Mouse (Mus musculus) left cerebral cortex, postnatal 10 days (tissue): Measurements from ENCODE around the gene Rab3gap2. TPM values are rescaled to one million over a fixed set of nuclear protein-coding genes. Genes with fewer than 3 reads are reported as not detected.

ENCODE experiments used
- DNase-seq, 2 experiments: peaks; one replicate each; pipeline ENCODE4 v3.0.0; 2021 to 2022; ENCODE audit warnings: low spot score in 2 of 2, mixed read lengths in 1 of 2; ENCODE audit errors: extremely low spot score in 1 of 2
- intact Hi-C: fragments of 180-260 bp; cut with DNase I; formaldehyde crosslinking; loops from one replicate; pipeline ENCODE4 v1.15.1; 2025
- total RNA-seq, 2 experiments: library from RNA; stranded (reverse); gene quantifications; 2 replicates each; pipeline ENCODE4 v1.2.3; 2021

Gene Rab3gap2
- total RNA-seq, 2 experiments from 2014 or later, result 61.3 to 63.3 TPM

DNA sequence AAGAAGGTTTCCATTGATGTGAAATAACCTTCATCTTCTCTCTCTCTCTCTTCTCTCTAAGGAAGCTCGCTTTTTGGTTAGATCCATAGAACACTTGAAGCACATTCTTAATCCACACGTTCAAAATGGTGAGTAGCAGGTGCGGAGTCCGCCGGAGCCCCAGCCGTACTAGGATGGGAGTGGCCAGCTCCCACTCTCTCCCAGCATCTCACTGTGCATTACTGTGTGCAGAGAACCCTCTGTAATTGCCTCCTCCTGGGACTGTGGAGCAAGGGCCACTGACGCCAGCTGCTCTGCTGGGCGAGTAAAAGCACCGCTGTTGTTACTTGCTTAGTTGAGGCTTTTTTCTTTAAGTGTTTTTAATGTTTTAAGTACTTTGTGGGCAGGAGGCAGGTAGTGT lies 67.5 kb downstream of the Rab3gap2 start:
- DNase-seq, result no peak
- intact Hi-C loops, result no loop called here

DNA sequence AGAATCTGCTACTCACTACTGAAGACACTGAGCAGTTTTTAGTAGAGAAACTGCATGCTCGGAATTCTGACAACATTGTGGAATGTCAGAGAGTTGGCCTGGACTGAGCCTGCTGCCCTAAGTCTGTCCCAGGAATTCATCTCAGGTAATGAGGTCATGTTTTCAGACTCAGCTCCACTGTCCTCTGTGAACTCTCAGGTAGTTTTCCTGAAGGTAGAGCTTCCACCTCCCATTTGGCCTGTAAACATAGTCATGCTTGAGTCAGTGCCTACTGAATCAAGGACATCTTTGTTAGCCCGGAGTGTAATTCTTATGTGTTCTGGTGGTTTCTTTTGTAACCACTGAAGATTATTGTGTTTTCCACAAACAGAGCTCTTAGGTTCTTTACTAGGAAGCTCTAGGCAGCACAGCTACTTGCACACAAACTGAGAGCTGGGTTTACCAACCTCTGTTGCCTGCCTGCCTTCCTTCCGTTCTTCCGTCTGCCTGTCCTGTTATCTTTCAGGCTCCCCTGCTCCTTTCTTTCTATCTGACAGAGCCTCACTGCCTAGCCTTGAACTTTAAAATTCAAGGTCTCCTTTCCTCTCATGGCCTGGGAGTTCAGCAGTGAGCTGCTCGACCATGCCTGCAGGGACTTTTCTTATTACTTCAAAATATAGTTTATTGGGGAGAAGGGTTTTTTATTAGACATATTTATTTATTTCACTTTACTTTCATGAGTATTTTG lies 71.1 kb downstream of the Rab3gap2 start:
- intact Hi-C loops, result no loop called here
- no peak for DNase-seq

DNA sequence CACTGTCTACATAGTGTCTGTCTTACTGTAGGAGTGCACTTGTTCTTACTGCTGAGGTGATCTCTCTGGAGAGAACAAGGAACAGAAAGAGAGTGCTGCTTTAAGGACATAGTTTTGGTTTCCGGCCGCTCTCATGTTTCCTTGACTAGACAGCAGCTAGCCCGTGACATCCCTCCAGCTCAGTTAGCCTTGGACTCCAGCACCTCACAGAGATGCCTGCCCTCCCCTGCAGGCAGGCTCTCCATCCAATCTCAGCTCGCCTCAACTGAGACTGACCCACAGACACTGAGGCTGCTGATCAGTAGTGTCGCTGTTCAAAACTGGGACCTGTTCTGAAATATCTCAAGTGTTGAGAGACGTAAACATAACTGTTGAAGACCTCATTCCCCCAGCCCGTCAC lies 72.1 kb downstream of the Rab3gap2 start:
- no peak for DNase-seq
- intact Hi-C loops, result no loop called here

DNA sequence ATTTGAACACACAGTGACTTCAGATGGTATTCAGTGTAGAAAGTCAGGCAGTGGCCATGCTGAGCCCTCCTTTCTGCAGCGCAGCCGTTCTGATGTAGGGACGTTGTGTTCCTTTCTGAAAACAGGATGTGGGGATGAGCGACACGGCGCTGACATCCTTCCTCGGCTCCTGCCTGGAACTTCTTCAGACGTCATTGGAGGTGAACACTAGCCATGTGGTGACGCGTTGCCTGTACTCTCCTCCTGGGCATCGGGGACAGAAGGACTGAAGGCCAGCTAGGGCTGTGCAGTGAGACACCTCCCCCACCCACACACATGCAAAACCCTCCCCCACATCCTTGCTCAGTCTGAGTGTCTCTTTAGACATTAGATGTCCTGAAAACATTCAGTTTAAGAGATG lies 73.1 kb downstream of the Rab3gap2 start:
- DNase-seq, result no peak
- intact Hi-C loops, result no loop called here

DNA sequence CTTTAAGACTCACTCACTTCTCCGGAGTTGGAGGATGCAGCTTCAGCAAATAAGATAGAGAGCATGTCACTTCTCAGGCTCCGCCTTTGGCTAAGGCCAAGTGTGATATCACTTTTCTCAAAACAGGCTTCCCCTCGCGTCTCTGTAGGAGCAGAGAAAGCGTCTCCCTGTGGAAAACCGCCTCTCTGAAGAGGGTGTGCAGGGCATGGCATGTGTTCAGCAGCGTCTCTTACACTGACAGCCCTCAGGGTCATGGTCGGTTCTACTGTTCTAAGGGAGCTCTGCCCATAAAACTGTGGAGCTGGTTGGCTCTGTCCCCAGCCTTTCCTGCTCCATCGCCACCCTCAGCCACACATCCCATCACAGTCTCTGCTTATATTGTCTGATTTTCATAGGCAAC lies 75.4 kb downstream of the Rab3gap2 start:
- DNase-seq, result no peak
- intact Hi-C loops, result no loop called here

DNA sequence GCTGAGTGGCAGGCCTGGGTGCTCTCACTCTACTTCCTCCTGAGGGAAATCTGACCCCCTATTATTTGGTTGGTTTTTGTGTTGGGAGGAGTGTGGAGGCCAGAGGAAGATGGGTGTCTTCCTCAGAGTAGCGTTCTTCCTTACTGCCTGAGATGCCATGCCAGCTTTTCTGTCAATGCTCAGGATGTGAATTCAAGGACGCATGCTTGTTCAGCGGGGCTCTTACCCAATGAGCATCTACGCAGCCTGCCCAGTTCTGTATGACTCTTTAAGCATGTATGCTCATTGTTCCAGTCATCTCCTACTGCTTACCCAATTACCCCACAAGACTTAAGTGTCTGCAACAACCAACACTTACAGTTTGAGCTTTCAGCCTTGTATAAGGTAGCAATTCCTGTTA lies 76.7 kb downstream of the Rab3gap2 start:
- intact Hi-C loops, result no loop called here
- no peak for DNase-seq

DNA sequence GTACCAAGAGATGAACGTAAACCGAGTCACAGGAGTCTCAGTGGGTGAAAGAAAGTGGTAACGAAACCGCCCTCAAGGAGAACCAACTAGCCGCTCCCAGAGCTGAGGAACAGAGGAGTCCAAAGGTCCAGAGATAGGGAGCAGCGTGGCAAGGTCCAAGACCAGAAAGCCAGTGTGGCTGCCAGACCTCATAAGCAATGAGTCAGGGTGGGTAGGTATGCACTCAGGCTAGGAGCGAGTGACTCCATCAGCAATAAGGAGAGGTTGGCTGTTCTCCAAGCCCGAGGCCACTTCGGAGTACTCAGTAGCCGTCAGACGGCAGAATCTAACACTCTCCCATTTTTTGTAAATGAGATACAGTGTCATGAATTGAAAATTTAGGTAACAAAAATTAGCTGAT lies 78.9 kb downstream of the Rab3gap2 start:
- intact Hi-C loops, result no loop called here
- no peak for DNase-seq

DNA sequence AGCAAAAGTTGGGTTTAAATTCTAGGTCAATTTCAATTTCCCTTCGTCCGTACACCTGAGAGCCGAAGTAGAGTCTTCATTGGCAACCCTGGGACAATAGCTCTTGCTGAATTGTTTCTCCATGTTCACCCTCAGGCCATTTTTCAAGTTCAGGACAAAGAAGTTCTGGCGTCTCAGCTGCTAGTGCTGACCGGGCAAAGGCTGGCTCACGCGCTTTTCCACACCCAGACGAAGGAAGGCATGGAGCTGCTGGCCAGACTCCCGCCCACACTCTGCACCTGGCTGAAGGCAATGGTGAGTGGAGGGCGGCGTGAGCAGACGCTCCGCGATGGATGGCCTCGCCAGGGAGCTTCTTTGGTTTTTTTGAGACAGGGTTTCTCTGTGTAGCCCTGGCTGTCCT lies 79.3 kb downstream of the Rab3gap2 start:
- no peak for DNase-seq
- intact Hi-C loops, result no loop called here

DNA sequence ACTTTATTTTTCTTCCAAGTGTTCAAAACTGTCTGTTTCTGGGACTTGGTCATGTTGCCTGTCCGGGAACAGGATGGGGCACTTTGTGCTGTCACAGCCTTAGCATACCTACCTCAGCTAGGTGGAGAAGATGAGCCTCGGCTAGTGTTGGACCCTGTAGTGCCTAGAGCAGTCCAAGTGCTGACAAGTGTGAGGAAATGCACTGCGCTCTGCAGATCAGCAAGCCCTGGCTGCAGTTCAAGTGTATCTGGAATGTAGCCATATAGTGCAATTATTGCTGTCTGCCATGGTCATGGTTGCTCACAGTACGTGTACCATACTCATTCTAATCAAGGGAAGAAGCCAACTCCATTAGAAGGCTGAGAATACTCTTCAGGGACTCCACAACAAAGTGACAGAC lies 80.8 kb downstream of the Rab3gap2 start:
- intact Hi-C loops, result no loop called here
- peak in 1 of 2 experiments; percentile 14 for DNase-seq

DNA sequence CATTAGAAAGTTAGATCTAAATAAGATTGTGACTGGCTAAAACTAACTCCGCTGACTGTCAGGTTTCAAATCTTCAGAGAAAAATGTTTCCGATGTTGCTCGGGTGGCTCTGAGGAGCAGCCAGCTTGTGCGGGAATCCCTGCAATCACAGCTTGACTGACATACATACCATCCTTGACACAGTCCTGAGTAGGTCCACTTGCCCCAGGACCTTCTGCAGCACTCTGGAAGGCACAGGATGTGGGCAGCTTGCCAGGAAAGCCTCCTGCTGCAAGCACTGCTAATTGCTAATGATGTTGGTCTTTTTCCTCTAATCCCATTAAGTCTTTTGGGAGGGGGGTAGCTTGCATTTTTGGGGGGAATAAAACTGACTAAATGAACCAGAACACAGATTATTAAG lies 81.3 kb downstream of the Rab3gap2 start:
- intact Hi-C loops, result no loop called here
- DNase-seq, result peak; percentile 30 to 77

DNA sequence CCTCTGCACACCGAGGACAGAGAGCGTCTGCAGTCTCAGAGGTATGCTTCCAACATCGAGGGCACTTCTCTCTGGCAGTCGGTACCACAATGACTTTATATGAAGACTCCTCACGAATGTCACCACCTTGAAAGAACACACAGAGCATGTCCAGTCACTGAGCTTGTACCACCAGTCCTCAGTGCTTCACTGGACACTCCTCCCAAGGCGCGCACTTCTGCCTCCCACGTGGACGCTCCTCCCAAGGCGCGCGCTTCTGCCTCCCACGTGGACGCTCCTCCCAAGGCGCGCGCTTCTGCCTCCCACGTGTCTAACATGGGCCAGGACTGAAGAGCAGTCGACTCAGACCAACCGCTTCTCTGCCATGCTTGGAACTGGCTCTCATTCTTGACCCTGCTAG lies 83.1 kb downstream of the Rab3gap2 start:
- intact Hi-C loops, result no loop called here
- no peak for DNase-seq

DNA sequence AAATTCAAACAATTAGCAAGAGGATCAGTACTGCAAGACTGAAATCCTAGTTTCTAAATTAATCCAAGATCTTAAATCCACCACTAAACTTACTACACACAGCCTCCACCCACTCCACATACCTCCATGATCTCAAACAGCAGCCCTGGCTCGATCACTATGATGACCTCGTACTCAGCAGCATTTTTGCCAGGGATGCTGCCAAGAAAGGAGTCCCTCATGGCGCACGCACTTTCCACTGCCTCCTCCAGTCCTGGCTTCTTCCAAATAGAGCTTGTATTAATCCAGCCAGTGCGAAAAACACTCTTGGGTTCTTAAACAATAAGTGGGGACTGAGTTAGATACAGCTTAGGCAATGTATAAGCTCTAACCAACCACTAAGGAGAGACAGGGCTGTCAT lies 85.3 kb downstream of the Rab3gap2 start:
- no peak for DNase-seq
- intact Hi-C loops, result no loop called here

DNA sequence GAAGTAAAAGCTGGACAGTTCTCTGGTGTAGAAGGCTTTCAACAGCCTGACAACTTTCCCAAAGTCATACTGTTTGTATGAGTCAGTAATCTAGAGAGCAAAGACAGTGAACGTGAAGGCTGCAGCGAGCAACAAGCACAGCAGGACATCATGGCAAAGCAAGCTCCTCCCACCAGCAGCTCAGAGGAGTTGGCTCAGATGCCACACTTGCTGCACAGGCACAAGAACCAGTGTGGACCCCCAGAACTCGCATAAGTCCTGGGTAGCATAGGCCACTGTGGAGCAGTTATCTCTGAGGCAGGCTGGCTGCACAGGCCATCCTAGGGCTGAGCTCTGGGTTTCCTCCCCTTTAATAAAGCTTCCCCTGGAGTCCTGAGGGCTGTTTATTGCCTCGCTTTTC lies 87.4 kb downstream of the Rab3gap2 start:
- DNase-seq, result no peak
- intact Hi-C loops, result no loop called here

DNA sequence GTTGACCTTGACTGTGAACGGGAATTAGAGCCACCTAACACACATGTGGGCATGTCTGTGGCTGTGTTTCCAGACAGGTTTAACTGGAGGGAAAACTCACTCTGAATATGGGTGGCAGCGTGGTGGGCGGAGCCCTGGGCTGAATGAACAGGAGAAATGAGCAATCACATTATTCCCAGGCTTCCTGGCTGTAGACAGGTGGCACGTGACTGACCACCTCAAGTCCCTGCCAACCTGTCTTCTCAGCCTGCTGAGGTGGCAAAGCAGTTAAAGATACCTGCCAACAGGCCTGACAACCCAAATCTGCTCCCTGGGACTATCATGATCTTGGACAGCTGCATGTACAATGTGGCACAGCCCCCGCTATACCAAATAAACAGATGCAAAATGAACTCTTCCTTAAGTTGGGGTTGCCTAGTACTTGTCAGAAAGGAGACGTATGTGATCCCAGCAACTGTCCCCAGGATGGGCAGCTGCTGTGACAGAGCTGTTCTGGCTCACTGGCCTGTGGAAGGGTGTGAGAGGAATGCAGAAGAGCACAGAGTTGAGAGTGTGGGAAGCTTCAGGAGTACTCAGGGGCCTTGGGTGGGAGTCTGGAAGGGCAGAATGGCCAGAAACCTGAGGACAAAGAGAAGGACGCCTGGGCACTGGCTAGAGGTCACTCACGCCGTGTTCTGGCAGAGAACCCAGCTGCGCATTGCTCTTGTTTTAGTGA lies 88.9 kb downstream of the Rab3gap2 start:
- DNase-seq, result no peak

DNA sequence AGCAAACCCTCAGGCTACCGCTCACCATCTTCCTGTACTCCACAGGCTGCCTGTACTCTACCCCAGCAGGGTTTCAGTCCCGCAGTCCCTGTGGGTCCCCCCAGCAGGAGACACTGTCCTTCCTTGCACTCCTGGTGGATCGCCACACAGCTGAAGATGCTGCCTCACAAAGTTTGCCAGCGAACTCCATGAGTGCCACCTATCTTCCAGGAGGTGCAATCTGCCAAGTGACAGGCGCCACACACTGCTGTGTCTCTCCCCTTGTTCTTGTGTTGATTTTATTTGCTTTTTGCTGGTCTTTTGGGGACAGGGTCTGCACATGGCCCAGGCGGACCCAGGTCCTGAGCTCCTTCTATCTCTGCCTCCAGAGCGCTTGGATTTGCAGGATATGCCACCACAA lies 92.9 kb downstream of the Rab3gap2 start:
- no peak for DNase-seq
- intact Hi-C loops, result no loop called here

More for the DNA sequence above, 88.9 kb downstream of the Rab3gap2 start:
- intact Hi-C loops, result no loop called here

DNA sequence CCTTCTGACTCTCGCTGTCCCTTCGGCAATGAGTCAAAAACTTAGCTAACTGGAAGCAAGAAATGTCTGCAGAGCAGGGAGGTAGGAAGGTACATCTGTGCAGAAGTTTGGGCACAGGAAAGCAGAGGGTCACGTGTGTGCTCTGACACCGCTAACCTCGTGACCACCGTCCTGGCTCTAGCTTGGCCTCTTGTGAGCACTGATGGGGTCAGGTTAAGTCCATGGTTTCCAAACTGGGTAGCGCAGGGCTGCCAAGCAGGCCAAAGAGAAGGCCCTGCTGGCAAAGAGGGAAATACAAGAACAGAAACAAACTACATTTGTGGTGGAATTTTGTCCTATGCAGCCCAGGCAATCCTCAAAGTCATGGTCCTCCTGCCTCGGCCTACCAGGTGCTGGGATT lies 94.6 kb downstream of the Rab3gap2 start:
- DNase-seq, result no peak
- intact Hi-C loops, result no loop called here

DNA sequence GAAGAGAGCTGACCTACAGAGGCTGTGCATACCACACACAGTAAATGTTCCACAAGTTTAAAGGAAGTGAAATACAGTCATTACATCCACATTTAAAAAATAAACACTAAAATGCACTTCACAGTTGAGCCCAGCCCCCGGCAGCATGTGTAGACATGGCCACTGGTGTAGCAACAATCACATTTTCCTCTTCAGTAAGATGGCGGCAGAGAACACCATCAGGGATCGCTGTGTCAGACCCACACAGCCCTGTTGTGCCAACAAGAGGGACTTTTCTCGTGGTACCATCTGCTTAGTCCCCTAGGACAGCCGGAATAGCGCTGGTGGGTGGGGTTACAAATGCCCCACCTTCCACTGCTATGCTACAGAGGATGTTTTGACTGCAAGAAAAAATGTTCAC lies 98.9 kb downstream of the Rab3gap2 start:
- no peak for DNase-seq
- intact Hi-C loops, result no loop called here

DNA sequence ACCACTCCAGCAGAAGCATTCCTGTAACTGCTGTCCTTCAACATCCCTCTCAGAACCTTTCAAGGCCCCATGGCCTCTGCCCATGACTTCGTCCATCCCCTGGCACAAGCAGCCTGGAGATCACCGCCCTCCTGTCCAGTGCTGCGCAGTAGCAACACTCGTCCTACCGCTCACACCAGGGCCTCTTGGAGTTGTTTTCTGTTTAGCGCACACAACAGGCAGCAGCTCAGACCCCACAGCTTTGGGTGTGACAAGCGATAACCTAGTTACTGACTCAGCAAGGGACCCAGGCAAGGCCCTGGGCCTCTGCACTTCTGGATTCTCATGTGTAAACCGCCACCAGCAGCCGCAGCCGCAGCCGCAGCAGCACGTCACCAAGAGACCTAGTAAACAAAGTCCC lies 102.9 kb downstream of the Rab3gap2 start:
- DNase-seq, result no peak
- intact Hi-C loops, result no loop called here

DNA sequence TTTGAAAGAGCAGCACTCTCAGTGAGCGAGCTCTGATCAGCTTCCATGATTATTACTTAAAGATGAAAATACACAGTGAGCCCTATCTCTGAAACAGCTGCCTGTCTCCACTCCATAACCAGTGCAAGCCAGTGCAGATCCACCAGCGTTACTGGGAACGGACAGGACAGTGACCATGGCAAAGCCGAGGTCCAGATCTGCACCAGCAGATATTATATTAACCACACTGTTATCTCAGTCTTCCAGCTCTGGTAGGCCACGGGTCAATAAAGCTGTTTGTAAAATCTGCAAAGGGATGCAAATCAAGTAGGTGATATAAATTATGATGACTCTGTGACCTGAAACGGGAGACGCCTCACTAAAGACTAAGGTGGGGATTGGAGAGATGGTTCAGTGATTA lies 103.7 kb downstream of the Rab3gap2 start:
- no peak for DNase-seq
- intact Hi-C loops, result no loop called here

DNA sequence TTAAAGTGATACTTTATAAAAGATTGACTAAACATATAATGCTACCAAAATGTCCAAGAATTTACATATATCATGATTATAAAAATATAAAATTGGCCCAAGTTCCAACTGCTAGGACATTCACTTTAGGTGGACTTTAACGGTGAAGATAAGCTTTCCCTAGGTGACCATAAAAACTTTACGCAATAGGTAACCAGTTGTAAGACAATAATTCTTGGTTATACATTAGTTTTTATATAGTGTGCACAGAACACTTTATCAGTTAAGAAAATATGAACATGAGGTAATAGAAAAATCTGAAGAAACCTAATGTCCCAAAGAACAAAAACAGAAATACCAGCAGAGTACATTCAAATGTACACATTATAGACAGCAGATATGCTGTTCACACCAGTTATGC lies 104.4 kb downstream of the Rab3gap2 start:
- no peak for DNase-seq
- intact Hi-C loops, result no loop called here

DNA sequence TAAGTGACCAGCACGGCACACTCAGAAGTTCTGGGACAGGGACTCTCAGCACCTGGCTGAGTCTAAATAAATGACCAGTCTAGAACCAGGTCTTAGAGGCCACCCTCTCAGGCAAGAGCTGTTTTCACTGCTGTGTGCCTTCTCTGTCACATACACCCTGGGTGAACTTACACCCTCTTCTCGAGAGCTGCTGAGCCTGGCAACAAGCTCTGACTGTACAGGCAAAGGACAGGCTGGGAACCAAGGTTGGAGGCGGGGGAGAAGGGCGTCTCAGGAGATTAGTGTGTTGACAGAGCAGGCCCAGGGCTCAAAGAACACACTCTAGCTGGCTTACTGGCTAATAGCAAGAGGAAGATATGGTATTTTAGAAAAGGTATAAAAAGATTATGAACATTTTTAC lies 105.0 kb downstream of the Rab3gap2 start:
- intact Hi-C loops, result no loop called here
- no peak for DNase-seq
